Mouse (Mus musculus) c-Kit-positive CD71-positive TER-119-negative erythroid progenitor cells, embryonic 14.5 days (primary cell): ENCODE results near the gene Nol4l.

Experiments
- DNase-seq: peaks from one replicate; pipeline ENCODE4 v3.0.0-alpha.2; 2013; ENCODE audit warnings: low read depth

Gene Nol4l

DNA sequence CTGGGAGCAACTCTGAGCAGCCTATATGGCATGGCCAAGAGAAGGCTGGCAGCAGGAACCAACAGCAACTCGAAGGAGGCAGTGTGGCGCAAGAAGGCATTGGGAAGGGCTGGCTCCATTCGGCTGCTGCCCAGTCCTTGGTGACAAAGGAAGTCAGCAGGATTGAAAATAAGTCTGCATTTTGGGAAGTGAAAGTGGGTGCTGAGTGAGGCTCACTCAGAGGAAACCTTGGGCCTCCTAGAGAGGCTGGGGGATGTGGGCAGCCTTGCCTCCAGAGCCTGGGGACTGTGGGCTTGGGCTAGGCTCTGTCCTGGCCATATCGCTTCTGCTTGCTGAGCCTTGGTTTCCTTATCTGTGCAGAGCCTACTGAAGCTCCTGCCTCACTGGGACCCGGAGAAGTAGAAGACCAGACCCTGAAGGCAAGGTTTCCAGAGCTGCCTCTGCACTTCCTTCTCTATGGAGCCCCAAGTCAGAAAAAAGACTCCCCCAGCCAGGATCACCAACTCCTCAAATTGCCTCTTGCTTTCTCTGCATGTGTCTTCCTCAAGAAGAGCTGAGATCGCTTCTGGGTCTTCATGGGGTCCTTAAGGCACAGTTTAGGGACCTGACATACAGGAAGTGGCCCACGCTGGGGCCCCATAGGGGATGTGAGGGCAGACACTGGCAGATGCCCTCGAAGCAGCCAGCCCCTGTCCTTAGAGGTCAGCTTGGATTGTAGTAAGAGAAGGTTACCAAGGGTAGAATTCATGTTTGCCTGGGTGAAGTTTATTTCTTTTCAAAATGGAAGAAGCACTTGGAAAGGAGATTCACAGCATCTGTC lies 14.3 kb upstream of the Nol4l start:
- no peak for DNase-seq

DNA sequence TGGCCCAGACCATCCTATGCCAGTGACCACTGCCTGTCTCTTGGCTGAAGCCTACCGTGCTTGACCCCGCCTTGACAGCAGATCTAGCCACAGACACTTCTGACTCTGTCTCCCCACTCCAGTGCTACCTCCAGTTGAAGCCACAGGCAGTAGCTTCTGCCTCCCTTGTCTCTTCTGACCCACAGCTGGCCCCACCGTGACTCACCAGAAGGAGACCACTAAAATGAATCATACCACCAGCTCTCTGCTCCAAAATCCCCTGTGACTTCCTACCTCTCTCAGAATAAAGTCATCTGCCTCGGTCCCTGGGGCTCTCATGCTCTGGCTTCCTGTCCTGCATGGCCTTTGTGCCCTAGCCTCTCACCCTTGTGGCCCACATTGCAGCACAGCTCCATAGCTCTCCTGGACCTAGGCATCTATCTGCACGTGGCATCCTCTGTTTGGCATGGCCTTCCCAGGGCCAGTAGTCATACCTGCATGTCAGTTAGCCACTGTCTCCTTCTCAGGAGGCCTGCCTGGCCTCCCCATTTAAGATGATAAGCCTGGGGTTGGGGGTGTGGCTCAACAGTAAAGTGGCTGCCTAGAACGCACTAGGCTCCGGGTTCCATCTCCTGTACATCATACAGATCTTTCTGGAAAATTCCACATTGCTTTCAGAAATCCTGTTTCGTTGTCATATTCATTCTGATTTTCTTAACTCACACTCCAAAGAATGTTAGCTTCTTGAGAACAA lies 13.3 kb upstream of the Nol4l start:
- no peak for DNase-seq

DNA sequence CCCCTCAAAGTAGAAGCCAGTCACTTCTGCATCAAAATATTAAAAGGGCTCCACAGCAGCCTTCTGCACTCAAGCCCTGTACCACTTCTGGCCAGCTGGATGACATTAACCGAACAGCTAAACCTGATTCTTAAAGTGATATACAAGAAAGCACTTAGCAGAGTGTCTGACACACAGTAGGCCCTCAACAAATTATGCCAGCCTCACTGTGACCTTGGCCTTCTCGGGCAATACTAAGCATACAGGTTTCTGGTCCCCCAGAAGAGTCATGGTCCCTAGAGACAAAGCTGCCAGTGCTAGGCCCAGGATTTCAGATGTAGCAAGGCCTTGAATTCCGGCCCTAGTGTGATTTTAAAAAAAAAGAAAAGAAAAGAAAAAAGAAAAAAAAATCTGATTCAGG lies 9.1 kb upstream of the Nol4l start:
- no peak for DNase-seq

DNA sequence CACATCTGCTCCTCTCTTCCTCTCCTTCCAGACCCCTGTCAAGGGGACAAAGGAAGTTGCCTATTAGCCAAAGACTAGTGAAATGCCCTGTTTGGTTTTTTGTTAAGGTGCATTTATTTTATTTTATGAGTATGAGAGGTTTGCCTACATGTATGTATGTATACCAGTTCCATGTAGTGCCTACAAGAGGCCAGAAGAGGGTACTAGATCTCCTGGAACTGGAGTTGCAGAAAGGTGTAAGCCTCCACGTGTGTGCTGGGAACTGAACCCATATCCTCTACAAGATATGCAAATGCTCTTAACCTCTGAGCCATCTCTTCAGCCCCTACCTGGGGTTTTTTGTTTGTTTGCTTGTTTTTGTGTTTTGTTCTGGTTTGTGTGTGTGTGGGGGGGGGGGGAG lies 4.2 kb upstream of the Nol4l start:
- no peak for DNase-seq

DNA sequence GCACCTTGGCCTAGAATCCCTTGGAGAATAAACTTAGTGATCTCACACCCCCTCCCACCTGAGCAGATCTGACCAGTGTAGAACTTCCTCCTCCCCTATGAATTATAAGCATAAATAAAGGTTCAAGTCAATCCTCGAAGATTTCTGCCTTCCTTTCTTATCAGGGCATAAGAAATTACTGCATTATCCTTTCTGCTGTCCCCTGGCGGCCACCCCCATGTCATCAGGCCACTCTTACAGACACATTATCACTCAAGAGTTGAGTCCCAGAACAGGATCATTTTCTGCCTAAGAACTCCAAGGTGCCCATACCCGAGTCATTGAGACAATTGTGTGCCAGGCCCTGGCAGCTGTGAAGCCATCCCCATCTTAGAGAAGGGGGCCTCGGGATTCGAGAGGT lies 1.2 kb upstream of the Nol4l start:
- no peak for DNase-seq

DNA sequence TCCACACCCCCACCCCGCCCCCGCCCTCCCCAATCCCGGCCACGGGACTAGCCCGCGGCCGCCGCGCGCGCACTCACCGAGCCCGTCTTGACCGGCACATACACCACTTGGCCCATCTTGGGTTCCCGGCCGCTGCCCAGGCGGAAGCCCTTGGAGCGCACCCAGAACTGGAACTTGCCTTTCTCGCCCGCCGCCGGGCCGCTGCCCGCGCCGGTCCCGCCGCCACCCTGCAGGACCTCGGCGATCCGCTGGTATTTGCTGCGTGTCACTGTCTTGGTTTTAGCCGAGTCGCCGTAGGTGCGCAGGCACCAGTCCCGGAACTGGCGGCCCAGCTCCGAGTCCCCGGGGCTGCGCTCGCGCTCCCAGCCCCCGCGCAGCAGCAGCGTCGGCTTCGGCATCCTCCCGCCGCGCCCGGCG lies 398 bp downstream of the Nol4l start:
- DNase-seq = no peak

DNA sequence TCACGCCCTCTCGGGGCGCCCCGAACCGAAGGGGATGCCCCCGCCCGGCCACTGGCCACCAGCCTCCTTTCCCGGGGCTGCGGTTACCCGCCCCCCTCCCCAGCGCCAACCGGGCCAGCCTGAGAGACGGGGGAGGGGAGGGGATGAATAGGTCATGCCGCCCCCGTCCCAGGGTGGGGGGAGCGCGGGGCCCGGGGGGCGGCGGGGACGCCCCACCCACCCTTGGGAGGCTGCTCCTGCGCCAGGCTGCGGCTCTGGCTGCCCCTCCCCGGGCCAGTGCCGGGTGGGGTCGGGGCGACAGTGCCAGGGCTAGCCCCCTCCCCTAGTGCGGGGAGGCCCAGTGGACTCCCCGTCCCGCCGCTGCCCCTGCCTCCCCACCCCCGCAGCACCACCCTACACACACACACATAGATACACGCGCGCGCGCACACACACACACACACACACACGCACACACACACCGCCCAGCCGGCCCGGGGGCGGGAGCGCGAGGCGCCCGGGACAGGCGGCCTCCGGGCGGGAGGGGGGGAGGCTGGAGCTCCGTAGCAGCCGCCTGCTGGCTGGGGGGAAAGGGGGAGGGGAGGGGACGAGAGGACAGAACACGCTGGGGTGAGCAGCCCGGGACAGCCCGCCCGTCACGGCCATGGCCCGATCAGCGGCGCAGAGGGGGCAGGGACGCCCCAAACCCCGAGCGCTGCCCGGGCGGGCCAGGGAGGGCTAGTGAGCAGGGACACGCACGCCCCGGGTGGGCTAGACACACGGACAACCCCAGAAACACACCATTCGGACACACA lies 1.0 kb downstream of the Nol4l start:
- no peak for DNase-seq

DNA sequence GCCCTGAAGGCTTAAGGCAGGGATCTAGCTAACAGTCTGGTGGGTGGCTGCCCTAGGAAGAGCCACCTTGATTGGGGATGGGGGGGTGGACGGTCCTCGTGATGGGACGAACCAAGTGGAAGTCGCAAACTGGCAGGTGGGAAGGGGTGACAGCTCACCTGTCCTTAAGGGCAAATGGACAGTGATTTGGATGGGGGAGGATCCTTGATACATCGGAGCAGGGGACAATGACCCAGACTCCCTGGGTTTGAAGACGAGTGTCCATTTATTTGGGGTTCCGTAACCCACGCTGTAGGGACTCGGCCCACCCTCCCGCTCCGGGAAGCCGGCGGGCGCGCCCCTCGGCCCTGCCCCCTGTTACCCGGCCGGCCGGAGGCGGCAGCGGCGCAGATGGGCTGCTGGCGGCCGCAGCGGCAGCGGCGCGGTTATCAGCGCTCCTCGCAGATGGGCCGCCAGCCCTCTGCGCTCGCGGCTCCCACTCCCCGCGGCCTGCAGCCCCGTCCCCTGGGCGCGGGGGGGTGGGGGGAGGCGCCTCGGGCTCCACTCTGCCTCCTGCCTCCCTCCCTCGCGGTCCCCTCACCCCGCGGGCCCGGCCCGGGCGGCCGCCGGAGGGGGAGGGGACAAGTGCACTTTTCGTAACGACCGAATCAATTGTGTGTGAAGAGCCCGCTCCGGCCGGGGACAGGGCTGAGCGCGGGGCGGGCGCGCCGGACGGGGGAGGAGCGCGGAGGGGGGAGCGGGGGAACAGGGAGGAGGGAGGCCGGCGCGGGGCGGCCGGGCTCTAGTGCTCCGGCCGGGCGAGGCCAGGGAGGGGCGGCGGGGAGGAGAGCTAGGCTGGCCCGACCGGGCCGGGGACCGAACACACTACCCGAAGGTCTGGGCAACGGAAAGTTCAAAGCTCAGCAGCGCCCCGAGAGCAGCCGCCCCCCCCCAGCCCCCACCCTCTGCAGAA lies 1.9 kb downstream of the Nol4l start:
- no peak for DNase-seq

DNA sequence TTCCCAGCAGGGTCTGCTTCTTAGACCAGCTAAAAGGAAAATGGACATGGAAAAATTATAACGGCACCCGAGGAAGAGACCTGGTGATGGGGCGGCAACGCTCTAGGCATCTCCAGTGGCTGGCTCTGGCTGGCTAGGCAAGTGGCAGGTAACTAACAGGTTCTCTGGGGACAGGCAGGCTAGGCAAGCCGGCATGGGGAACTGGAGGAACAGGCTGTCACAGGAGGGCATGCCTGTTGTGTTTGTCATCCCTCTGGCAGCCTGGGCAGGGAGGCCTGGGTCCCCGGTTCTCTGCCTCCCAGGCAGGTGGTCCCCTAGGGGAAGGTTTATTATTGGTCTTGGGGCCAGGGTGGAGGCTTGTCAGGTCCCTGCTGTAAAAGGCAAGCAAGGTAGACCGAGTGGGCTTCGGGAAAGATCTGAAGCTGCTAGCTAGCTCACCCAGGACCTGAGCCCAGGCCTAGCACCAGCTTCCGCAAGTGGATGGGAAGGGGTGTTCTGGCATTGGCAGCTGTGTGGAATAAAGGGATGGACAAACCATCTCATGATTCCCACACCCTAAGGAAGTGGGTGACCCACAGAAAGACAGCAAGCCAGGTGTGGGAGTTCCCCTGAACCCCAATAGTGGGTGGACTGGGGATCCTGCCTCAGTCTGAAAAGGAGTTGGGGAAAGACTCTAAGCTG lies 2.8 kb downstream of the Nol4l start:
- no peak for DNase-seq

DNA sequence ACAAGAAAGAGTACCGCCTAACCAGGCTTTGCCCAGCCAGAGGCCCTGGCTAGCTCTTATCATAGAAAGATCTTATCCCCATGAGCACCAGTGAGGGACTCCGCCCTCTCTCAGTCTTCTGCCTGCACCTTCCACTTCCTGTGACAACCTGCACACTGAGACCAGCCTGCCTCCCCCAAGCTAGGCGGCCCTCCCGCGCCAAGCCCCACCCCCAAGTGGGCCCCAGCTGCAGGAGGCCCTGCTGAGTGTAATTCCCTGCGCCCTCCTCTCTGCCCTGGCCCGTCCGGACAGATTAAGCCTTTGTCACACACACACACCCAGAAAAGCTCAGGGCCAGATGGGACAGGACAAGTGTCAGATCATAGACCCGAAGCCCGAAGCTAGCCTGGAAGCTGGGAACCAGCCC lies 3.9 kb downstream of the Nol4l start:
- peak; percentile 79 for DNase-seq

DNA sequence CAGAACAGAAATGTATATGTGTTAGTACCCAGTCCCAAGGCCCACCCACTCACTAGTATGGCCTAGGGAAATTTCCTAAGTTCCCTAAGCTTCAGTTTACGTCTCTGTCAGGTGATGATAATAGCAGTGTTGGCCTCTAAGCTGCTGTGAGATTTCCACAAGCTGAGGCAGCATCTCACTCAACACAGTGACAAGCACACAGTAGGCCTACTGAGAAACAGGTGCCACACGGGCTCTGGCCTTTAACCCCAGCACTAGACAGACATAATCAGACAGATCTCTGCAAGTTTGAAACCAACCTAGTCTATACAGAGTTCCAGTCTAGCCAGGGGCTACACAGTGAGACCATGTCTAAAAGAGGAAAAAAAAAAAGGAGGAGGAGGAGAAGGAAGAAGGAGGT lies 5.0 kb downstream of the Nol4l start:
- no peak for DNase-seq

DNA sequence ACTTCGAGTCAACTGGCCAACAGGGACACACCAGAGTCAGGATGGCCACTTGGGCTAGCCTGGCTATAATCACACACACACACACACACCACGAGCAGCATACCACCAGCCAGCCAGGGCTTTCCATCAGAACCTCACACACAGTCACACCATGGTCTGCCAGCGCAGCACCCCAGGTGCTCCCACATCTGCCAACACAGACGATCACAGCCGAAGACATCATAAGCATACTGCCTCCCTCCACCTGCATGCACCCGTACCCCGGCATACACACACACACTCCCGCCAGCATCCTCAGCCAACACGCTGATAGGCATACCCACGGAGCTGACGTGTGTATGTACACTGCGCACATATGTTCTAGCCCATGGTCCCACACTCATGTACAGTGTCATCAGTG lies 6.1 kb downstream of the Nol4l start:
- no peak for DNase-seq

DNA sequence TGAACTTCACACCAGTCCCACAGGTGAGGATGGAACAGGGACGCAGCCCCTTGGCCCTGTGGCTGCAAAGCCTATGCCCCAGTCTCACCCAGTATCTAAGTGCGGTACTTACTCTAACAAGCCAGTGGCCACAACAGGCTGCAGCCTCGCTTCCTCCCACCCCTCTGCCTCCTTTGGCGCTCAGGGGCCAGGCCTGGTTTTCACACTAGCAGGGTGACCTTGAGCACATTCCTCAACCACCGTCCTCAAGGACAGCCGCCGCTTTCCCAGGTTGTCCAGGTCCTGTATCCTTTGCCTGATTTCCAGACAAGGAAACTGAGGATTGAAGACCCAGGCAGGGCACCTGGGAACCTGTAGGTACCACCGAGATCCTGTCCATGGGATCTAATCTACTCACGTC lies 6.6 kb downstream of the Nol4l start:
- DNase-seq = no peak

DNA sequence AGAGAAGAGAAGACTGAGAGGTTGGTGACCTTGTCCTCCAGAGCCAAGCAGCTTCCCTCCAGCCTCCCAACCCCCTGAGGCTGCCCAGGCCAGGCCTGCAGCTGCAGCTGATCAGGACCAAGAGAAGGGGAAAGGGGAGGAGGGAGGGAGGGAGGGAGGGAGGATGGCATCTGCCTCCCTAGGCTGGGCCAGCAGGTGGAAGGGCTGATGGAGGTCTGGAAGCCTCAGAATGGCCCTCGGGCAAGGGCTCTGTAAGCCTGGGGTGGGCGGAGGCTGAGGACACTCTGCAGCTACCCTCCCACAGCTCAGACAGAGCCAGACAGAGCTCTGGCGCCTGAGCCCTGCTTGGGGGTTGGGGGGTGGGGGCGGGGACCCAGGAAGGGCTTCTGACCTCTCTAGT lies 7.5 kb downstream of the Nol4l start:
- no peak for DNase-seq

DNA sequence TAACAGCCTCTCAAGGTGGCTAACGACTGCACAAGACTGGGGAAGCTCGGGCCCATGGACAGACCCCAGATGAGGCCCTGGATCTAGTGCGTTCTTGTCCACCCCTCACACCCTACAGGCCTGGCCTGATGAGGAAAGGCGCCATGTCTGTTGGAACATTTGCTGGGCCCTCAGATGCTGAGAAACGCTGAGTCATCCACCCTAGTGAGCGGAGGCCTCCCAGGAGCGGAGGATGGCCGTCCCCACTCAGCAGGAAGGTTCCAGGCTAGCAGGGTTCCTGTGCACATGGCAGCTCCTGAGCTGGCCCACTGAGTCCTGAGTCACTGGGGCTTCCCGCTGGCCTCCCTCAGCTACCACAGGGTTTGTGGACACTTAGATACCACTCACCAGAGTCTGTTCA lies 9.7 kb downstream of the Nol4l start:
- DNase-seq = no peak

DNA sequence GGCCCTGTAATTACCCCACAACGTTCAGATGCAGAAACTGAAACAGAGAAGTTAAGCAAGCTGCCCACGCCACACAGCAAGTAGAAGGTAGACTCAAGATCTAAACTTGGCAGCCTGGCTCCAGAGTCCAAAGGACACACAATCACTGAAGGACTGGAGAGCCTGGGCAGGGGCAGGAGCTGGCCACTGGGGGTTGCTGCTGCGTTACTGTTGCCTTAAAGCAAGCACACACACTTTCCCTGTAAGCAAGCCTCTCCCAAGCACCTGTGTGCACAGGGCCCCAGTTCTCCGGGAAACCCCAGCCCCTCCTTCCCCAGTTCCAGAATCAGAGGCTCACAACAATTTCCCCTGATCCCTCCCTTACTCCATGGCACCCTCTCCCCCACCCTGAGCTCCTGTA lies 12.8 kb downstream of the Nol4l start:
- DNase-seq = no peak

DNA sequence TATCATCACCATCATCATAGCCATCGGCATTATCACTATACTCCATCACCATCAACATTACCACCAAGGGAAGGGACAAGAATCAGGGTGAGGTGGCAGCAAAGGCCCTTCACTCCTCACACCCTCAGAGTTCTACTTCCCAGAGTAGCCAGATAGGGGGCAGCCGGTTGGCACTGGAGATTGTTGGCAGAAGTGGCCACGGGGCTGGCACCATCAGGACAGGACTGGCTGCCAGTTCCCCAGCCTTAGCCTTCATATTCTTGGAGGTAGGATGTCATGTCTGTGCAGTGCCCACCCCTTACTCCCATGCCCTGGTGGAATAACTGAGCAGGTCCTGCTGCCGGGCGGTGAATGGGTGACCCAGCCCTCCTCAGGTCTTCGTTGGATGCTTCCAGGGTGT lies 14.2 kb downstream of the Nol4l start:
- no peak for DNase-seq

DNA sequence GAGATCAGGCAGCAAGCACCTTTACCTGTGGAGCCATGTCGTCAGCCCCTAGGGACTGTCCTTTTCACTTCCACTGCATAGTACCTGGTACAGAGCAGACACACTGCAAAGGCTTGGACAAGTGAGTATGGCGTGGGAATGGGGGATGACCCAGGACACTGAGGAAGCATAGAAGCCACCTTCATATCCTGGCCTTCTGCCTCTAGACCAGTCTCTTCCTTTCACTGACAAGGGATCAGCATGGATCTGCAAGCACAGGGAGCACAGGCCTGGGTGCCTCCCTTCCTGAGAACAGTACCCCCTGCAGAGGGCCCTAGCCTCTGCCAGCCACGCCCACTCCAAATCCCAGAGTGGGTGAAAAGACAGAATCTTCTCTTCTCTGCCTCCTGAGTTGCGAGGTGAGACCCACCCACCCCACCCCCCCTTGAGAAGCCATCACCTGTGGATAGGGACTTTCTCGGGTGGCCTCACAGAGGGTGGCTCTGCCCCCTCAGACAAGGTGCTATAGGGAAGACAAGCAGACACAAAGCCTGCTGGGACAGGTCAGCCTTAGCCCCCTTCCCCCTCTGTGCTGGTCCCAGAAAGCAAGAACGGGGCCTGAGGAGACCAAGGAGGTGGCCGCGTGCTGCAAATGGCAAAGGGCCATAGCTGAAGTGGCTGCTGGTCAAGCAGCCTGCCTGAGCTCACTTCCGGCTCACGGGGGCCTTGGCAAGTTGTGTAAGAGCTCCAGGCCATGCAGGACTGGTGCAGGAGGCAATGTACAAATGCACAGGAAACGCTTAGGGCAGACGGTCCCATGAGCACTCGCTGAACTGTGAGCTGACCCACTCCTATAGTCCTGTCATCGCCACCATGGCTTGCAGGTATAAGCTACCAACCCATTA lies 15.0 kb downstream of the Nol4l start:
- no peak for DNase-seq

DNA sequence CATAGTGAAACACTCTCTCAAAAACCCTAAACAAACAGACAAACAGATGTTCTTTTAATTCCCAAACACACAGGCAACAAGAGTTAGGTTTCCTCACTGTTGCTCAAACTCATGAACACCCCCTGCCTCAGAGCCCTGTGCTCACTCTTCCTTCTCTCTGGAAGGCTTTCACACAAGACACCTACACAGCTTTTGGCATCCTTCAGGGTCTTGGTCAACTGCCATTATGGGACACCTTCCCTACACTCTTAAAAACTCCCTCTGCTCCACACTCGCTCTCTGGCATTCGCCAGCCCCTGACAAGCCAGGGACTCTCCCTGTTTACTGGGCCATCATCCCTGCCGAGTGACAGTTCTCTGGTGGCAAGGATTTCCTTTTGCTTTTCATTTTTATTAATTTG lies 15.8 kb downstream of the Nol4l start:
- no peak for DNase-seq
